9 mouse cellular contexts compared by ENCODE assay signal in the genomic region with DNA sequence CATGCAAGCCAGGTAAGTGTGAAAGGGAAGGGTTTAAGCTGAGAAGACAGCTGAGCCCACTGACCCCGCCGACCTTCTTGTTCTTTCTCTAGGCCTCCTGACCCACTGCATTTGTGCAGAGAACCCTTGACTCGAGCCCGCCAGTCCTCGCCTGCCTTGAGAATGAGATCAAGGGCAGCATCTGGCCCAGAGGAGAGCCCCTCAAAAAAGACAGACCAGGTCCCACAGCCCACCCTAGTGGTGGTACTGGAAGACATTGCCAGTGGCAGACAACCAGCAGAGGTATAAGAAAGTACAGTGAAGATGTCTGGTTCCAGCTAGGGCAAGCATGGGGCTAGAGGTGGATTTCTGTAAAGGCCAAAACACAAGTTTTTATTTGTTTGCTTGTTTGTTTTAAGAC. TPM values are rescaled to one million over a fixed set of nuclear protein-coding genes. Genes with fewer than 3 reads are reported as not detected.
DNase-seq lines count a peak whose midpoint lies in the region; ATAC-seq and TF ChIP-seq lines count a peak whose summit lies in the region.
"Had no signal": no experiment of that assay in that cellular context is flagged by ENCODE, and none has a peak within 500 bp of the region (broad histone marks: within the 10 kb centered on the region; RNA-seq: fewer than 3 reads in every experiment).

No protein-coding gene starts in this region.

- no peak overlapping the region for H3K27ac ChIP-seq in layer of hippocampus, adult 2 months
- H3K27ac ChIP-seq in thymus, adult 2 months (ENCODE audit: control insufficient read depth, insufficient read depth, low read length): no peak overlapping the region

- H3K27me3 ChIP-seq in thymus, adult 2 months (ENCODE audit: control insufficient read depth, insufficient read depth, low read length): no peaks in the 10 kb centered on the region

- ATAC-seq in cerebellum, adult (ENCODE audit: insufficient number of reproducible peaks, low FRiP score, low TSS enrichment): no peak

- no peak for TF ChIP-seq POLR2A in thymus, adult 2 months (IDR thresholded peaks at IDR 0.05; ENCODE audit: control insufficient read depth, extremely low read depth, insufficient read depth, low read length, poor library complexity)

- H3K36me3 ChIP-seq in thymus, adult 2 months (ENCODE audit: control insufficient read depth, insufficient read depth, low read length): peaks cover 32% of the 10 kb centered on the region

- peak; percentile 52 for TF ChIP-seq CTCF in layer of hippocampus, adult 2 months (conservative IDR thresholded peaks at IDR 0.05)
- TF ChIP-seq CTCF in thymus, adult 2 months (IDR thresholded peaks at IDR 0.05; ENCODE audit: borderline replicate concordance, control insufficient read depth, extremely low read depth, insufficient read depth, low read length, poor library complexity): 0 out of 2 replicates have a peak, but pooled peaks have one; percentile 16

- intact Hi-C loops in heart, postnatal 14 days (cut with DNase I): loop anchor here (5.0 to 10.0 kb wide), 2 partner anchors 51 to 679 kb away; a partner anchor contains a TSS

- WGBS in thymus, adult 2 months: 89% methylated on average over 5 of the region's 5 CpGs

- no peak overlapping the region for H3K4me3 ChIP-seq in layer of hippocampus, adult 2 months
- H3K4me3 ChIP-seq in thymus, adult 2 months (ENCODE audit: control insufficient read depth, insufficient read depth, low read length): no peak overlapping the region

- H3K4me1 ChIP-seq in thymus, adult 2 months (replicated peaks; ENCODE audit: control insufficient read depth, insufficient read depth, low read length): peaks cover 9% of the 10 kb centered on the region

- DNase-seq in cerebellum, adult 8-10 months: peak; percentile 31
- no peak for DNase-seq in layer of hippocampus, adult 2 months (ENCODE audit: low spot score in 2 of 2)
- no peak for DNase-seq in layer of hippocampus, adult 9-11 months
- DNase-seq in thymus, adult 2 months: peak; percentile 63
- no peak for DNase-seq in thymus, adult 18-20 months
- no peak for DNase-seq in adrenal gland, postnatal 36 days
- no peak for DNase-seq in heart, postnatal 14 days
- DNase-seq: cerebellum, adult 9-10 months had no signal

RNA-seq across cellular contexts. Expression of a gene that starts 5.3 kb away (rescaled TPM):
- total RNA-seq in layer of hippocampus, adult 2 months (2021): 10 to 100 TPM; 60.3 to 72.5 TPM
- polyA plus RNA-seq in thymus, adult 2 months (2012; rRNA removed): 122 and 128 TPM in 2 replicates
- 10 to 100 TPM; 56.5 to 66.7 TPM for total RNA-seq in adrenal gland, postnatal 36 days (2021)
- 10 to 100 TPM; 38.4 to 43.1 TPM for total RNA-seq in heart, postnatal 14 days (2021)

RNA-seq across cellular contexts. Expression of a gene that starts 14.3 kb away (rescaled TPM):
- total RNA-seq in layer of hippocampus, adult 2 months (2021): 10 to 100 TPM; 29.2 to 35.3 TPM
- polyA plus RNA-seq in thymus, adult 2 months (2012; rRNA removed): 191 and 212 TPM in 2 replicates
- 10 to 100 TPM; 44.3 to 48.3 TPM for total RNA-seq in adrenal gland, postnatal 36 days (2021)
- total RNA-seq in heart, postnatal 14 days (2021): 10 to 100 TPM; 25.9 to 29.4 TPM

RNA-seq across cellular contexts. Expression of a gene that starts 24.7 kb away (rescaled TPM):
- 1 to 10 TPM; 5.0 to 7.6 TPM for total RNA-seq in layer of hippocampus, adult 2 months (2021)
- polyA plus RNA-seq in thymus, adult 2 months (2012; rRNA removed): 8.1 and 9.4 TPM in 2 replicates
- 1 to 10 TPM; 3.8 to 4.4 TPM for total RNA-seq in adrenal gland, postnatal 36 days (2021)
- 1 to 10 TPM; 1.4 to 1.6 TPM for total RNA-seq in heart, postnatal 14 days (2021)

RNA-seq across cellular contexts. Expression of a gene that starts 38.1 kb away (rescaled TPM):
- total RNA-seq in layer of hippocampus, adult 2 months (2021): 100 to 1,000 TPM; 118 to 127 TPM
- polyA plus RNA-seq in thymus, adult 2 months (2012; rRNA removed): 92.3 and 131 TPM in 2 replicates
- 10 to 100 TPM; 83.6 to 95.9 TPM for total RNA-seq in adrenal gland, postnatal 36 days (2021)
- 10 to 100 TPM; 63.6 to 69.2 TPM for total RNA-seq in heart, postnatal 14 days (2021)

RNA-seq across cellular contexts. Expression of a gene that starts 45.7 kb away (rescaled TPM):
- 10 to 100 TPM in 1 of 2 experiments, 1 to 10 TPM in 1; 9.0 to 12.0 TPM for total RNA-seq in layer of hippocampus, adult 2 months (2021)
- 10.4 and 14.1 TPM in 2 replicates for polyA plus RNA-seq in thymus, adult 2 months (2012; rRNA removed)
- total RNA-seq in adrenal gland, postnatal 36 days (2021): 10 to 100 TPM; 19.6 to 20.2 TPM
- 10 to 100 TPM; 13.5 to 13.9 TPM for total RNA-seq in heart, postnatal 14 days (2021)

Comparison
In these comparisons a context has a peak if more than half of its experiments do, and no peak if none do; other contexts are left out.
1. DNase-seq: peak in cerebellum, adult 8-10 months (single experiment) and thymus, adult 2 months (single experiment); none in layer of hippocampus, adult 2 months (0 of 2), layer of hippocampus, adult 9-11 months (single experiment), thymus, adult 18-20 months (0 of 2), adrenal gland, postnatal 36 days (0 of 2) and heart, postnatal 14 days (0 of 2).